Comparison of ENCODE assay signal across 9 mouse cellular contexts in the genomic region with DNA sequence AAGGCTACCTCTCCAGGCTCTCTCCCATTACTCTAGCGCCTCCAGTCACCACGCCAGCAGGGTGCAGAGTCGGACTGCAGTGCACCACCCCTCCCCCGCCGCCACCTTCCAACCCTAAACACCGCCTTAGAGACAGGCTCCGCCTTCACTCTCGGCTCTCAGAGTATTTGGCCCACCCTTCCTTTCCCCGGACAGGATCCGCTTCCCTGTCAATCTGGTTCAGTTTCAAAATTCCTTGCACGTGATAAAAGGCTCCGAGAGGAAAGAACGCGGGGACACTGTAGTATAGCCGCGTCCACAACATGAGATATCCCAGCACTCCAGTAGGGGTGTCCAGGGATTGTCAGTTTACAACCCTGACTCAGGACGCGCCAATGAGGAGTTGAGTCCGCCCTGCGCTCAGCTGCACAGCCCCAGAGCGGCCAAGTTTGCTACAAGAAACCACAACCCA. TPM values are rescaled to one million over a fixed set of nuclear protein-coding genes. Genes with fewer than 3 reads are reported as not detected.
DNase-seq lines count a peak whose midpoint lies in the region; ATAC-seq lines count a peak whose summit lies in the region.
"Had no signal": no experiment of that assay in that cellular context is flagged by ENCODE, and none has a peak within 500 bp of the region (broad histone marks: within the 10 kb centered on the region; RNA-seq: fewer than 3 reads in every experiment).

No protein-coding gene starts in this region.

- peak overlapping the region; percentile 64 for H3K9ac ChIP-seq in intestine, embryonic 15.5 days

- DNase-seq in adrenal gland, postnatal 10 days, result peak; percentile 94
- peak; percentile 87 for DNase-seq in embryonic facial prominence, embryonic 10.5 days (ENCODE audit: low spot score)
- peak; percentile 68 to 88 for DNase-seq in gastrocnemius, postnatal 4 days (ENCODE audit: low spot score in 2 of 2)
- DNase-seq in left cerebral cortex, adult 8-10 months (ENCODE audit: low spot score in 2 of 2), result peak; percentile 12 to 52
- peak; percentile 97 for DNase-seq in lung, postnatal 36 days
- peak; percentile 74 to 79 for DNase-seq in right cerebral cortex, postnatal 10 days (ENCODE audit: low spot score in 2 of 2)

- under 1% methylated on average over 21 of the region's 21 CpGs for WGBS in embryonic facial prominence, embryonic 10.5 days
- 0% methylated on average over 21 of the region's 21 CpGs for WGBS in intestine, embryonic 15.5 days

- H3K4me1 ChIP-seq in embryonic facial prominence, embryonic 10.5 days, result peaks cover 52% of the 10 kb centered on the region
- H3K4me1 ChIP-seq in intestine, embryonic 15.5 days (replicated peaks), result peaks cover 13% of the 10 kb centered on the region

- H3K36me3 ChIP-seq in embryonic facial prominence, embryonic 10.5 days (replicated peaks), result peaks cover 13% of the 10 kb centered on the region
- H3K36me3 ChIP-seq in intestine, embryonic 15.5 days, result no peaks in the 10 kb centered on the region

- ATAC-seq in intestine, embryonic 15.5 days, result peak; percentile 91
- no peak for ATAC-seq in CD4-positive, CD25-positive, alpha-beta regulatory T cell, adult 4 months

- no peaks in the 10 kb centered on the region for H3K9me3 ChIP-seq in embryonic facial prominence, embryonic 10.5 days
- no peaks in the 10 kb centered on the region for H3K9me3 ChIP-seq in intestine, embryonic 15.5 days

- H3K4me3 ChIP-seq in embryonic facial prominence, embryonic 10.5 days, result peak overlapping the region; percentile 73
- H3K4me3 ChIP-seq in intestine, embryonic 15.5 days (replicated peaks), result peak overlapping the region; percentile 63

- peaks cover 55% of the 10 kb centered on the region for H3K27me3 ChIP-seq in embryonic facial prominence, embryonic 10.5 days (replicated peaks; ENCODE audit: low read depth, poor library complexity, severe bottlenecking)
- no peaks in the 10 kb centered on the region; the same call in 1 of the 2 replicates for H3K27me3 ChIP-seq in intestine, embryonic 15.5 days (replicated peaks)

- peak overlapping the region; percentile 90 for H3K4me2 ChIP-seq in intestine, embryonic 15.5 days (replicated peaks)

- H3K27ac ChIP-seq in embryonic facial prominence, embryonic 10.5 days (replicated peaks), result peak overlapping the region; percentile 55
- H3K27ac ChIP-seq in intestine, embryonic 15.5 days, result peak overlapping the region; percentile 41
- H3K27ac ChIP-seq: macrophage had no signal

RNA-seq across cellular contexts. Expression of gene Adamts9, which starts 2.0 kb away (rescaled TPM):
- total RNA-seq in adrenal gland, postnatal 10 days (2021), result 10 to 100 TPM; 44.9 to 47.4 TPM
- polyA plus RNA-seq in embryonic facial prominence, embryonic 10.5 days (2016; fragmentation: Nextera tagmentation; extraction: Ambion mirVana), result 3.8 and 4.2 TPM in 2 replicates
- total RNA-seq in gastrocnemius, postnatal 4 days (2021), result 10 to 100 TPM; 34.0 to 36.3 TPM
- polyA plus RNA-seq in intestine, embryonic 15.5 days (2015; fragmentation: Nextera tagmentation; extraction: Ambion mirVana), result 11.2 and 17.9 TPM in 2 replicates
- total RNA-seq in left cerebral cortex, adult 8-10 months (2022), result 1 to 10 TPM; 2.6 to 3.7 (median 2.8) TPM
- under 1 TPM in 1 of 2 experiments, not detected in 1; 0.09 TPM for polyA plus RNA-seq in CD4-positive, CD25-positive, alpha-beta regulatory T cell, adult 4 months (2017; shearing (Covaris generic))
- polyA plus RNA-seq: macrophage had no signal

Comparison
In these comparisons a context has a peak if more than half of its experiments do, and no peak if none do; other contexts are left out.
1. DNase-seq: peak in every context shown above with its lines; median percentile 97 in lung, postnatal 36 days; 94 in adrenal gland, postnatal 10 days; 87 in embryonic facial prominence, embryonic 10.5 days; 78 in gastrocnemius, postnatal 4 days; 76 in right cerebral cortex, postnatal 10 days; 32 in left cerebral cortex, adult 8-10 months.
2. RNA of gene Adamts9, which starts 2.0 kb away (total RNA-seq): 44.9 to 47.4 TPM in adrenal gland, postnatal 10 days and 34.0 to 36.3 TPM in gastrocnemius, postnatal 4 days; 2.6 to 3.7 TPM in left cerebral cortex, adult 8-10 months; every median in the first group is over 4 times any median in the second.